Mouse (Mus musculus) T-cell, adult 2 months (primary cell): Measurements from ENCODE around the gene Rap1gap2.

Experiments used
- DNase-seq: peaks from one replicate; pipeline ENCODE4 v3.0.0; 2022; ENCODE audit warnings: low spot score

Rap1gap2 gene

GRCm38 (mm10) chr11:74610545-74611176, at the start of gene Rap1gap2:
TSS of gene Rap1gap2 (minus strand) at chr11:74610915.
- no peak for DNase-seq

- no peak for DNase-seq
Measured at GRCm38 (mm10) chr11:74660336-74660735, 49.6 kb upstream of the Rap1gap2 start.

GRCm38 (mm10) chr11:74655941-74656340, 45.2 kb upstream of the Rap1gap2 start:
- DNase-seq = no peak

GRCm38 (mm10) chr11:74653385-74653784, 42.7 kb upstream of the Rap1gap2 start:
- no peak for DNase-seq

GRCm38 (mm10) chr11:74652791-74653191, 42.1 kb upstream of the Rap1gap2 start:
- no peak for DNase-seq

GRCm38 (mm10) chr11:74650576-74651100, 39.9 kb upstream of the Rap1gap2 start:
- DNase-seq = no peak

- DNase-seq = peak; percentile 20
Measured at GRCm38 (mm10) chr11:74649647-74650551, 39.2 kb upstream of the Rap1gap2 start.

- DNase-seq = peak; percentile 92
Measured at GRCm38 (mm10) chr11:74649095-74649646, 38.5 kb upstream of the Rap1gap2 start, which contains the start of gene Cluh. TSS of gene Cluh (plus strand) at chr11:74649495.

- DNase-seq = no peak
Measured at GRCm38 (mm10) chr11:74648676-74649075, 38.0 kb upstream of the Rap1gap2 start.

- no peak for DNase-seq
Measured at GRCm38 (mm10) chr11:74647966-74648365, 37.3 kb upstream of the Rap1gap2 start.

- DNase-seq = no peak
Measured at GRCm38 (mm10) chr11:74639628-74640027, 28.9 kb upstream of the Rap1gap2 start.

GRCm38 (mm10) chr11:74638791-74639411, 28.2 kb upstream of the Rap1gap2 start:
- DNase-seq = no peak

GRCm38 (mm10) chr11:74637971-74638790, 27.5 kb upstream of the Rap1gap2 start:
- peak; percentile 30 for DNase-seq

- no peak for DNase-seq
Measured at GRCm38 (mm10) chr11:74637486-74637885, 26.8 kb upstream of the Rap1gap2 start.

GRCm38 (mm10) chr11:74634490-74635275, 24.0 kb upstream of the Rap1gap2 start:
- DNase-seq = peak; percentile 64

- no peak for DNase-seq
Measured at GRCm38 (mm10) chr11:74631880-74632789, 21.4 kb upstream of the Rap1gap2 start.

GRCm38 (mm10) chr11:74627481-74627880, 16.8 kb upstream of the Rap1gap2 start:
- no peak for DNase-seq

- DNase-seq = no peak
Measured at GRCm38 (mm10) chr11:74625333-74625732, 14.6 kb upstream of the Rap1gap2 start.

GRCm38 (mm10) chr11:74623693-74624092, 13.0 kb upstream of the Rap1gap2 start:
- DNase-seq = no peak
